Mouse (Mus musculus): ENCODE measurements around the gene Prkag1. TPM values are rescaled to one million over a fixed set of nuclear protein-coding genes. Genes with fewer than 3 reads are reported as not detected.

Gene Prkag1
- polyA plus RNA-seq, 1 experiment from 2014 or later = 83.1 TPM

- H3K36me3 ChIP-seq (ENCODE audit: insufficient read depth, low read length) = peaks cover 92% of the 10 kb centered on the region
- no peak for ATAC-seq (replicated peaks; ENCODE audit: low FRiP score, low read depth)
Observed at GRCm38 (mm10) chr15:98849956-98850600, 18.8 kb upstream of the Prkag1 start.

GRCm38 (mm10) chr15:98849165-98849564 lies 17.8 kb upstream of the Prkag1 start:
- ATAC-seq (replicated peaks; ENCODE audit: low FRiP score, low read depth) = no peak
- Histone ChIP-seq H3K4me2 (ENCODE audit: low read length) (no peak overlapping the region), H3K27me3 (ENCODE audit: insufficient read depth, low read length) (no peaks in the 10 kb centered on the region), H3K27ac (no peak overlapping the region), H3K4me1 (replicated peaks; ENCODE audit: insufficient read depth, low read length) (no peaks in the 10 kb centered on the region), H3K9me3 (replicated peaks; ENCODE audit: low read length) (no peaks in the 10 kb centered on the region), H3K36me3 (ENCODE audit: insufficient read depth, low read length) (peaks cover 92% of the 10 kb centered on the region), H3K4me3 (replicated peaks; ENCODE audit: low read depth, low read length) (no peak overlapping the region), H3K9ac (ENCODE audit: low read depth, low read length) (no peak overlapping the region)
- DNase-seq (ENCODE audit: low spot score) = no peak
- 96% methylated on average over 11 of the region's 11 CpGs for WGBS
- TF ChIP-seq CTCF (IDR thresholded peaks at IDR 0.05; ENCODE audit: low read depth) = no peak

More at GRCm38 (mm10) chr15:98849956-98850600, 18.8 kb upstream of the Prkag1 start:
- Histone ChIP-seq H3K4me3 (replicated peaks; ENCODE audit: low read depth, low read length) (no peak overlapping the region), H3K4me2 (ENCODE audit: low read length) (no peak overlapping the region), H3K27ac (no peak overlapping the region), H3K4me1 (replicated peaks; ENCODE audit: insufficient read depth, low read length) (no peaks in the 10 kb centered on the region), H3K27me3 (ENCODE audit: insufficient read depth, low read length) (no peaks in the 10 kb centered on the region), H3K9ac (ENCODE audit: low read depth, low read length) (no peak overlapping the region), H3K9me3 (replicated peaks; ENCODE audit: low read length) (no peaks in the 10 kb centered on the region)
- TF ChIP-seq CTCF (IDR thresholded peaks at IDR 0.05; ENCODE audit: low read depth) = no peak
- WGBS = 87% methylated on average over 16 of the region's 16 CpGs
- no peak for DNase-seq (ENCODE audit: low spot score)

GRCm38 (mm10) chr15:98846140-98846539 lies 14.8 kb upstream of the Prkag1 start:
- H3K4me2 ChIP-seq (ENCODE audit: low read length) = no peak overlapping the region
- no peak for DNase-seq (ENCODE audit: low spot score)
- TF ChIP-seq CTCF (IDR thresholded peaks at IDR 0.05; ENCODE audit: low read depth) = no peak
- no peaks in the 10 kb centered on the region for H3K27me3 ChIP-seq (ENCODE audit: insufficient read depth, low read length)
- H3K9ac ChIP-seq (ENCODE audit: low read depth, low read length) = no peak overlapping the region
- H3K36me3 ChIP-seq (ENCODE audit: insufficient read depth, low read length) = peaks cover 89% of the 10 kb centered on the region
- H3K4me1 ChIP-seq (replicated peaks; ENCODE audit: insufficient read depth, low read length) = no peaks in the 10 kb centered on the region
- WGBS = 87% methylated on average over 8 of the region's 8 CpGs
- H3K9me3 ChIP-seq (replicated peaks; ENCODE audit: low read length) = no peaks in the 10 kb centered on the region
- H3K27ac ChIP-seq = no peak overlapping the region
- no peak overlapping the region for H3K4me3 ChIP-seq (replicated peaks; ENCODE audit: low read depth, low read length)
- ATAC-seq (replicated peaks; ENCODE audit: low FRiP score, low read depth) = no peak

GRCm38 (mm10) chr15:98845149-98845548 lies 13.8 kb upstream of the Prkag1 start:
- peaks cover 90% of the 10 kb centered on the region for H3K36me3 ChIP-seq (ENCODE audit: insufficient read depth, low read length)
- WGBS = 98% methylated on average over 2 of the region's 2 CpGs

GRCm38 (mm10) chr15:98843595-98844223 lies 12.4 kb upstream of the Prkag1 start:
- no peak for ATAC-seq (replicated peaks; ENCODE audit: low FRiP score, low read depth)
- Histone ChIP-seq H3K4me3 (replicated peaks; ENCODE audit: low read depth, low read length) (no peak overlapping the region), H3K9ac (ENCODE audit: low read depth, low read length) (no peak overlapping the region), H3K36me3 (ENCODE audit: insufficient read depth, low read length) (peaks cover 90% of the 10 kb centered on the region), H3K27me3 (ENCODE audit: insufficient read depth, low read length) (no peaks in the 10 kb centered on the region), H3K4me1 (replicated peaks; ENCODE audit: insufficient read depth, low read length) (no peaks in the 10 kb centered on the region), H3K27ac (no peak overlapping the region), H3K9me3 (replicated peaks; ENCODE audit: low read length) (no peaks in the 10 kb centered on the region), H3K4me2 (ENCODE audit: low read length) (no peak overlapping the region)
- TF ChIP-seq CTCF (IDR thresholded peaks at IDR 0.05; ENCODE audit: low read depth) = no peak
- 95% methylated on average over 11 of the region's 11 CpGs for WGBS
- no peak for DNase-seq (ENCODE audit: low spot score)

More at GRCm38 (mm10) chr15:98845149-98845548, 13.8 kb upstream of the Prkag1 start:
- Histone ChIP-seq H3K4me1 (replicated peaks; ENCODE audit: insufficient read depth, low read length) (no peaks in the 10 kb centered on the region), H3K27ac (no peak overlapping the region), H3K27me3 (ENCODE audit: insufficient read depth, low read length) (no peaks in the 10 kb centered on the region), H3K9me3 (replicated peaks; ENCODE audit: low read length) (no peaks in the 10 kb centered on the region), H3K4me2 (ENCODE audit: low read length) (no peak overlapping the region), H3K4me3 (replicated peaks; ENCODE audit: low read depth, low read length) (no peak overlapping the region), H3K9ac (ENCODE audit: low read depth, low read length) (no peak overlapping the region)
- no peak for ATAC-seq (replicated peaks; ENCODE audit: low FRiP score, low read depth)
- no peak for TF ChIP-seq CTCF (IDR thresholded peaks at IDR 0.05; ENCODE audit: low read depth)
- DNase-seq (ENCODE audit: low spot score) = no peak

- Histone ChIP-seq H3K4me3 (replicated peaks; ENCODE audit: low read depth, low read length) (no peak overlapping the region), H3K9ac (ENCODE audit: low read depth, low read length) (no peak overlapping the region), H3K27me3 (ENCODE audit: insufficient read depth, low read length) (no peaks in the 10 kb centered on the region), H3K27ac (no peak overlapping the region), H3K4me2 (ENCODE audit: low read length) (no peak overlapping the region), H3K4me1 (replicated peaks; ENCODE audit: insufficient read depth, low read length) (no peaks in the 10 kb centered on the region), H3K9me3 (replicated peaks; ENCODE audit: low read length) (no peaks in the 10 kb centered on the region), H3K36me3 (ENCODE audit: insufficient read depth, low read length) (peaks cover 96% of the 10 kb centered on the region)
- WGBS = 93% methylated on average over 30 of the region's 30 CpGs
- ATAC-seq (replicated peaks; ENCODE audit: low FRiP score, low read depth) (no peak), DNase-seq (ENCODE audit: low spot score) (no peak)
- TF ChIP-seq CTCF (IDR thresholded peaks at IDR 0.05; ENCODE audit: low read depth) = no peak
Observed at GRCm38 (mm10) chr15:98839671-98840585, 8.6 kb upstream of the Prkag1 start.
